Mouse (Mus musculus): ENCODE measurements around the gene Polr3b.

Gene Polr3b

DNA sequence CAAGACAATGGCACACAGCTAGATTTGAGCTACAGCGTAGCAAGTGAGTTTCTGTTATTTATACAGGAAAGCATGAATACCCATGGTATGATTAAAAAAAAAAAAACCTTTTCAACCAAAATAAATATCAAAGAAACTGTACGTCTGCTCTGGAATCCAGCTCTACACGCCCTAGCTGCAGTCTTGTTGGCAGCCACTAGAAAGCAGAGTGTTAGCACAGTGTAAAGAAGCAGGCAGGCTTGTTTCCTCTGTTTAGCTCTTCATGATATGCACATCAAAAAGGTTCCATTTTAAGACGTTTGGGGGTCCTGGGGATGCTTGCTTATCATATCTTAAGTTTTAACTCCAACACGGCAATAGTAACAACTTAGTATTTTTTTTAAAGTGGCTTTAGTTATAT, 89.8 kb downstream of the Polr3b start:
- DNase-seq, result no peak

DNA sequence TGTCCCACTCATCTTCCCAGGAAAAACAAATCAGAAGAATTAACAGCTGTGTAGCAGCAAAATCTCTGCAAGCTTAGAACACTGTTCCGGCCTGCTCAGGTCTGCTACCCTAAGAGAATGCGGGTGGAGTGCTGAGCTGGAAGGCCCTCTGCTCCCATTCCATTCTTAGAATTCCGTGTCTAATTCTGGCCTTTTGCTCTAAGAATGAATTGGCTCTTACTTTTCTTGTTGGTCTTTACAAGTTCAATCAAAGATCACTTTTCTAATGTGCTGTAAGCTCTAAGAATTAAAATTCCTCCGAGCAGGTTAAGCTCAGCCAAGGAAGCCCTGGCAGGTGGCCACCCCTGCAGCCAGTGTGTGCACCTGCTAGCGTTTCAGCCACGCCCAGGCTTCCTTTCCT, 90.4 kb downstream of the Polr3b start:
- peak; percentile 48 for DNase-seq

DNA sequence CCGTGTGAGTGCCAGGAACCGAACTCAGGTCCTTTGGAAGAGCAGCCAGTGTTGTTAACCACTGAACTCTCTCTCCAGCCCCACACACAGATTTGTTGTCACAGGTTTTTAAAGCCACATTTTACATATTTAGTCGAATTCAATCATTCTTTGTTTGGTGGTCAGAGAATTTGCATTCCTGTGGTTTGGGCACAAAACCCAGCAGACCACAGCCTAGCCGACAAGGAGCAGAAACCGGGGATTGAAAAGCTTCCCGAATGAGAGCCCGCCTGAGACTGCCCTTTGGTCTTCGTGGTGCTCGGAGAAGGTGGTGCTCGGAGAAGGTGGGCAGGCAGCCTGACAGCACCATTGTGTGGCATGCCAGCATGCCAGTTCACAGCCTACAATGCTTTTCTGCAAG, 91.0 kb downstream of the Polr3b start:
- DNase-seq, result no peak

DNA sequence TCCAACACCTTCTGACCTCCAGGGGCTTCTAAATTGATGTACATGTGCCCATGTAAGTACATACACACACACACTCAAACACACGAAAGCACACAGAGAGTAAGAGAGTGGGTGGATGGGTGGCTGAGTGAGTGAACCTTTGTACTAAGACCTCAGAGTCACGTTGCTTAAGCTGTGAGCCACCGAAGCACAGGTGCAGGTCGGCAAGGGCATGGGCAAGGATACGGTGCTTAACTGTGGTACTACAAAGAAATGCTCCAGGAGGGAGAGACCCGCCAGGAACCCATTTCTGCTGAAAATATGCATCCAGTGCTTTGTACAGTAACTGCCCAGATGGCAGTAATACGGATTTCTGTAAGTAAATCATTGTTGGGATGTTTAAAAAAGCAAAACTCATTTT, 93.5 kb downstream of the Polr3b start:
- no peak for DNase-seq

DNA sequence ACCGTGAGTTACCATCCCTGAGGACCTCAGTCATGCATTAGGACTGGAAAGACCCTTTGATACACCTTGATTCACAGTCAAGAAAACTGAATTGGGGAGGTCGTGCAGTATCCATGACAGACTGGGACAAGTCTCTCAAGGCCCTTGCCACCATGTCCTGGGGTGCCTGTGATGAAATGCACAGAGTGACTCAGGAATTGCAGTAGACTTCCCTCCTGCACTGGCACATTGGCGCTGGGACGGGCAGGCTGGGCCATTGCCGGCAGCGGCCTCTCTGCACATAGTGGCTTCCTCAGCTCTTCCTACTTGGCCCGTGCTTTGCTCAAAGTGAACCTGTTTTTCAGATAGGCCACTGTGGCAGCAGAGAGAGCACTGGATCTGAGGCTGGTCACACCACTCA, 94.5 kb downstream of the Polr3b start:
- no peak for DNase-seq

DNA sequence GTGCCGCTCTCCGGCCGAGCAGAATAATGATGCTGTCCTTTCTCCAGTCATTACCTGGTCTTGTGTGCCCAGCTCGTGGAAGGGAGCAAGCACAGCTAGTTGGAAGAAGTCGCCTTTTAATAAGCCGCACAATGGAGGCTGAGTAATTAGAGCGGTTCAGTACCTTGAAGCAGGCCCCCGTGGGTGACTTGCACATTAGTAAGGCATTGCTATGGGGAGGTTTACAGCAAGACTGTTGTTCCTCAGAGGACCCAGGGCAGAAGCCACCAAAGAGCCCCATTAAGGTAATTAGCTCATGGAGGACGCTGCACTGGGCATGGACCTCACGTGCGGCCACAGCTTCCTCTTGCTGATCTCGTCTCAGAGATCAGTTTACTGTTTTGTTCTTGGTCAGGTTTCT, 100.6 kb downstream of the Polr3b start:
- DNase-seq, result no peak

DNA sequence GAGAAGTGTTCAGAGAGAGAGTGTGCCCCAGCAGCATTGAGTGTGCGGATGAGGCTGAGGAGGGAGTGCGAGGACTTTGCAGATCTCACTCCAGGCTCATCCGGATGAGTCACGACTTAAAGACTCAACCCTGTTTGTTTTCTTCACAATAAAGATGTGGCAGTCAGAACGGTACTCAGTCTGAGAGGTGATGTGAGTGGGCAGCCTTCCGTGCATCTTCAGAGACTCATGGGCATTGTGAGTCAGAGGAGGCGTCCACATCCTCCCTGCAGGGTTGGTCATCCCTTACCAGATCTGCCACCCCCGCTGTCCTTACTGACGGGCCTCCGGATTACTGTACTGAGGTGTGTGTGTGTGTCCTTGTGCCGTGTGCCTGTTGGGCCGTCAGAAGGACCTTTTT, 104.9 kb downstream of the Polr3b start:
- no peak for DNase-seq

DNA sequence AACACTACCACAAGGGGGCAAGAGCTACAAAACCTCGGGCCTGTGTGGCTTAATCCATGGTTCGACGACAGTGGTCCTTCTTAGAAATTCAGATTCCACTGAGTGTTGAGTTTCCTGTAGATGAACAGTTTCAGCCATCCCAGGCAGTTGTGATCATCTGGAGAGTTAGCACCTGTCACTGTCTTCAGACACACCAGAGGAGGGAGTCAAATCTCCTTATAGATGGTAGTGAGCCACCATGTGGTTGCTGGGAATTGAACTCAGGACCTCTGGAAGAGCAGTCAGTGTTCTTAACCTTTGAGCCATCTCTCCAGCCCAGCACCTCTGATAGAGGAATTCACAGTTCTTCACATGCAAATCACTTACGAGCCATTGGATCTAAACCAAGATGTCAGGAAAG, 105.7 kb downstream of the Polr3b start:
- DNase-seq, result no peak

DNA sequence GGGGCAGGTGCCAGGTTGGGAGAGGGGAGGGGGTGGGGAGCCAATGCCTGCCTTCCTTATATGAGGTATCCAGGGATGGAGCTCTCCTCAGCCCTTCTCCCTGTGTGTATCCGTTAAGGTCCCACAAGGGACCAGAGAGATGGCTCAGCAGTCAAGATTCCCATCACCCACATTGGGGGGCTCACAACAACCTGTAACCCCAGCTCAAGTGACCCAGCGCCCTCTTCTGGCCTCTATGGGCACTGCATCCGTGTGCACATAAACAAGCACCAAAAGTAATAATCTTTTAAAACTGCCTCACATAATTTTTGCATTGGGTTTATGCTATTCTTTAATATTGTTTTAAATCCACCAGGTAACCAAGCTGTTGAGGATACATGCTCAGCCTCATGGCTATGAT, 108.0 kb downstream of the Polr3b start:
- no peak for DNase-seq

DNA sequence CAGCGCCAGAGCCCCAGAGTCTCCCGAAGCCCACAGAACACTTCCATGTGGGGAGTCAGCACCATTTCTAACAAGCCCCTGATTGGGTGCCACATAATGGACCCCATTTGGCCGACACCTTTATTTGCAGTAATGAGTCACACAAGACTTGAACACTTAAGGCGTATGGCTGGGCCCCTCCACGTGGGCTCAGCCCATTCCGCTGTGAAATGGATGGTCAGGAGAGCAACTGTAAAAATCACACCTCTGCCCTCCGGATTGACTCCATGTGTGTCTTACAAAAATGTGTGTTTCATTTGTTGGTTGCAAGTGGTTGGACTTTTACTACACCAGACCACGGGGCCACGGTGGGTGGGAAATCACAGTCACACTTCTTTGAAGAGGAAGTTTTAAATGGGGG, 108.9 kb downstream of the Polr3b start:
- DNase-seq, result no peak

DNA sequence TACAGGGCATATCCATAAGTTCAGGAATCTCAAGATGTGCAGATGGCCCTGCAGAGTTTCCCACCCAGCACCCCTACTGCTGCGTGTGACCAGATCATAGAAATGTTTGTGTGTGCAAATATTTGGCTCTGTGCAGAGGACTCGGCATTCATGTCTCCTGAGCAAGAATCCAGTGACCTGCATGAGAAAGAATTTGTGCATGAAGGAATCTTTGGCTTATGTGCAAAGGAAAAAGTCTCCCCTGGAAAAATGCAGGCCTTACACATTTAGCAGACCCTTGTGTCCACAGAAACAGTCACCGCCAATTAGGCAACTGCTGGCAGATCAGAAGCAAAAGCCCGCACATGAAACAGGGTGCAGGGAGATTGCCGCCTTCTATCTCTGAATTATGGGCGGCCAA, 111.4 kb downstream of the Polr3b start:
- DNase-seq, result no peak

DNA sequence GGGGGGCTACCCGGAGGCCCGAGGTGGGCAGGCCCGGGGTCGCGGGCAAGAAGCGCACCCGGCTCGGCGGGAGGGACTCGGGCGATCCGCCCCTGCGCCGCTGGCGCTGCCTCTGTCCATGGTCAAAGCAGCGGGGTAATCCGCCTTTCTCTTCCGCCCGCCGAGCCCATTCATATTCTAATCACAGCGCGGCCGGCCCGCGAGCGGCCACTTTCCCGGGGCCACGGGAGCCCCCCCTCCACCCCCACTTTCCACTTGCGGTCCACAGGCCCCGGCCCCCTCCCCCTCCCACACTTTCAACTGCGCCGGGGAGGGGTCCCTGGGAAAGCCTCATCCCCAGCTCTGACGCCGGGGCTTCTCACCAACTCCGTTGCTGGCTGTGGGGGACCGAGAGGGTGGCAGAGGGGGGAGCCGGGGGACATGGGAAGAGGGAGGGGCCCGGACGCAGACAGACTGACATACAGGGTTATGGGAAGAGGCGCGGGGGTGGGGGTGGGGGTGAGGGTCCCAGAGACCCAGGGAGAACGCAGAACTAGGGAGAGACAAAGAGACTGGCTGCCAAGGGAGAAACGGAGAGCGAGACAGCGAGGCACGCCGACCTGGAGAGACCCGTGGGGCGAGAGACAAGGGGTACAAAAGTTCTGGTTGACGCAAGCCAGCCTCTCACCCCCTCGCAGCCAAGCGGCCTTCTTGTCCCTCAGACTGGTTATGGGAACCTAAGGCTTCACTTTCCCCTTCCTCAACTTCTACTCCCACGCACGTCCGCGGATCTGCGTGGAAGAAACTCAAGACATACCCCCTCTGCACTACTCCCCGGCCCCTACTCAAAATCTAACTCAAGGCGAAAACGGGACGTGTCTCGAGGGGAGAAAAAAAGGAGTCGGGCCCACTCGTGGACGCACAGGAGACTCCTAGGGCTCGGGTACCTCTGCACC, 133.0 kb downstream of the Polr3b start:
- peak; percentile 45 for DNase-seq

DNA sequence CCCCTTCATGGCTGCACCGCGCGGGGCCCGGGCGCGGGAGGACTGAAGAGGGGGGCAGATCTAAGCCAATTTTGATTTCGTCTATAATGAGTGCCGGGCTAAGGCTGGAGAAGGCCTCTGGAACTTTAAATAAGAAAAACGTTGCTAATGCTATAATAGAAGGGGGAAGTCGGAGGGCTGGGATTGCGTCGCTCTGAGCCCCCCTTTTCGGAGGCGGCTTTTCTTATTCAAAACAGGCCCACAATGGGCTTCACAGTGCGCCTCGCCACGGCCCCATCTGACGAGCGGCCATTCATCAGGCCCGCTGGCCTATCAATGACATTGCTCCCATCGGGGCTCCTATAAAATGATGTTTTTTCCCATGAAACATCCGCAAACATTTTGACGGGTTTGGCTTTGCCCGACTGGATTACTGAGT, 133.7 kb downstream of the Polr3b start, which contains the start of gene Rfx4:
Gene Rfx4, plus strand, starts transcription at position 277 of the 418 bp plus-strand sequence.
- no peak for DNase-seq

DNA sequence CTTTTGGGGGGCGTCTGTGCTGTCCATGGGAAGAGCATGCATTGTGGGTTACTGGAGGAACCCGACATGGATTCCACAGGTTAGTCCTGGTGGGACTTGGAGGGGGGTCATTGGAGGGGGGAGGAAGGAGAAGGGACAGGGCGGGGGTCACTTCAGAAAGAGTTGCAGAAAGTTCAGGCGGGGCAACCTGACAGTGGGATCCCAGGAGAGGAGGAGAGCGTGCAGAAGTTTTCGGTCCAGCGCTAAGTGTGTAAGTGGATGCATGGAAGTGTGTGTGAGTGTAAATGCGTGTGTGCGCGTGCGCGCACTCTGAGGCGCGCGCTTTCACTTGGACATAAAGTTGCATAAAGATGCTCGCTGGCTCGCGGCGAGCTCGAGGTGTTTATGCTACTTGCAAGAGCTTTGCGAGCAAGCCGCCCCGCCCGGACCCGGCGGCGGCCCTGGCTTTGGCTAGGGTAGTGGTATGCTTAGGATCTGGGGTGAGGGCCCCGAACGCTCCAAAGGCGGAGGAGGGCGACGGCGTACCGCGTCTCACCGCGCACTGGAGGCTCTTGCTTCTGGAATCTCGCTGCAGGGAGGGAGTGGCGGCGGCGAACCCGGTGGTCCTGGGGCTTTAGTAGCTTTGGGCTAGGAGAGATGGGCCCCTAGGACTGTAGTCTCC, 134.5 kb downstream of the Polr3b start:
- DNase-seq, result peak; percentile 28

DNA sequence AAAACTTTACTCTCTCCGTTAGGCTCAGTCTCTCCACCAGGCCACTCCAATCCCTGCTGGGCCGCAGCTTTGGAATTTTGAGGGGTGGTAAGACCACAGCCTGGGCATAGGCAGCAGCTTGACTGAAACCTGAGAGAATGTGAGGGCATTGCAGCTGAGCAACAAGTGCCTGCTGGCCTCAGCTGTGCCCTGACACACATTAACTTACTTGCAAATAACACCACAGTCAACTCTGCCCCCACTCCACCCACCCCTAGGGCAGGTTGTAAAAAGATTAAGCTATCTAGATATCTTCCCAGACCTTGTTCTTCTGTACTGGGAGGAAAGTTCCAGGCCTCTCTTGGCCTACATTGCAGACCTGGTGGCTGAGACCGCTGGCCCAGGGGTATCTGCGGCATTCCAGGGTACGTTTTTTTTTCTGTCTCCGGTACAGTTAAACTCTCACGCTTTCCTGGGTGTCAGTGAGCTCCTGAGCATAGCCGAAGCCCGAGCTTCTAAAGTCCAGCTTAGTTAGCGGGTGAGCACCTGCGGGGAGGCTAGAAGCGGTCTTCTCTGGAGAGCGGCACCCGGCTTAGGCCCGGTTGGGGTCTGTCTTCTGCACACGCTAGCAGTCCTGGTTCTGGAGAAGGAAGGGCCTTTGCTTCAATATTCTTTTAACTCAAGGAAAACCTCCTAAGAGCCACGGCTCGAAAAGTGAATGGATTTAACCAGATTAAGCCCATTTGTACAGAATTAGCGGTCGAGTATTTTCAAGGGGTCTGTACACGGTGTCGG, 135.5 kb downstream of the Polr3b start:
- DNase-seq, result peak; percentile 45

DNA sequence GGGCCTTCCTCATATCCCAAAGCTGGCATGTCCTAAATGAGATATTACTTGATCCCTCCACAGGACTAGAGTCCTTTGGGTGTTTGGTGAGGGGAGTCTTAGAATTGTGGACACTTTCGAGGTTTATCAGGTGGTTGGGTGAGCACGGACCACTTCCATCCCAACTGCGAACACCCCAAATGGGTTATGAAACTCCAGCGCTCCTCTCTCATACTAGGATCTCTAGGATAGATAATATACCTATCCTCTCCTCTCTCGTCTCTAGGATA, 136.0 kb downstream of the Polr3b start:
- DNase-seq, result no peak

DNA sequence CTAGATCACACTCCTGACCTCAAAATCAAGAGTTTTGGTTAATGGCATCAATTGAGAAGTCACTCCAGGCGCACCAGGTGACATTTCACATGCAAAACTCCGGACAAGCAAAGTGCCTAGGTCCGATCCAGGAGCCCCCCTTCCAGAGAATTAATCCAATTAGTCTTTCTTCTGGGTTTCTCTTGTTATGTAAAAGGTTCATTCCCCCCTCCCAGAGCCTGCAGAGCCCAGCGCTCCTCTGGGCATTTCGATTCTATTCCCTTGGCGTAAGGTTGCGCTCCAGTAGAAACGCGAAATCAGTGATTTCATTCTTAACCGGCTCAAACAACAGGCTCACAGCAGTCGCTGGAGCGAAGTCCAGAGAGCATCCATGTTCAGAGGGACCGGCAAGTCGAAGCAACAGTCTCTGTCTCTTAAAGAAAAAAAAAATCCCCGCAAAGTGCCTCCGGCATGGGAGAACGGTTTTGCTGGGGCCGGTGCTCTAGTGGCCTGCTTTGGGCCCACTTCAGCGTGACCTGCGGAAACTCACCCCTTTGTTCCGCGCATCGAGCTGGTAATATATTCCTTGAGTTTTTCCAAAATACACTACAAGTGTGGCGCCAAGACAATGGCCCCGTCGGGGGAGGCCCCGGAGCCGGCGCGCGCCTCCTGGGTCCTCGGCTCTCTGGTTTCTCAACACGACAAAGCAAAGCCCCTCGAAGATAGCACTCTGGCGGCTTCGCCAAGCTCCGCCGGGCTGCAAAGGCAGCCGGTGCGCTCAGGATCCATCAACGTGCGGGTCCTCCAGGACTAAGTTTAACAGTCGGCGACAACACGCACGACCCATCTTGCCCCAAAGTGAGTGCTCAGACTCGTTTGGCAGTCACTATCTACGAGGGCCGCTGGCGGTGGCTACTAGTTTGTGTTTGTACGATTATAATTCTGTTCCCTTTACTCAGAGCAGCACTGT, 136.7 kb downstream of the Polr3b start:
- no peak for DNase-seq

DNA sequence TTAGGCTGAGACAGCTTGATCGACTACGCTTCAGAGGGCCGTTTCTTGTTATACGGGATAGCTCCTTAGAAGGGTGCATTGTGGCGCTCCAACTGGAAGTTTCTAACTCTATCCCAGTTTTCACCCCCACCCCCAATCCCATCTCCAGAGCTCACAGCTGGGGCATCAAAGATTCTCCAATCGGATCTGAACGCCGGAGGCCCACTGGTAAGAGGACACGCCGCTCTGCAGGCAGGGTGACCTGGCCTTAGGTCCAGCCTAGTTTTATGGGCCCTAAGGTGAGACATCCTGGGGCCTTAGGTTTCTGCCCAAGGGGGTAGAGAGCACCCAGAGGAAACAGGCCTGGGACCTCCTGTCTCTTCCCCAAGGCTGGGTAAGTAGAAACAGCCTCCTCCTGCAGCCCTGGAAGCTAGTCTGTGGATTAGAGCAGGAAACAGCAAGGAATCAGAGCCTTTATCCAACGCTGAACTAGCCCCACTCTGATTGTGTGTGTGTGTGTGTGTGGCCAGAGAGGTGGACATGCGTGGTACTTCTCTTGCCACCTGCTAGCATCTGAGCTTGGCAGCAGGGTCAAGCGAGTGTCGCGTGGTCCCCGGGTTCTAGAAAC, 137.5 kb downstream of the Polr3b start:
- DNase-seq, result no peak

DNA sequence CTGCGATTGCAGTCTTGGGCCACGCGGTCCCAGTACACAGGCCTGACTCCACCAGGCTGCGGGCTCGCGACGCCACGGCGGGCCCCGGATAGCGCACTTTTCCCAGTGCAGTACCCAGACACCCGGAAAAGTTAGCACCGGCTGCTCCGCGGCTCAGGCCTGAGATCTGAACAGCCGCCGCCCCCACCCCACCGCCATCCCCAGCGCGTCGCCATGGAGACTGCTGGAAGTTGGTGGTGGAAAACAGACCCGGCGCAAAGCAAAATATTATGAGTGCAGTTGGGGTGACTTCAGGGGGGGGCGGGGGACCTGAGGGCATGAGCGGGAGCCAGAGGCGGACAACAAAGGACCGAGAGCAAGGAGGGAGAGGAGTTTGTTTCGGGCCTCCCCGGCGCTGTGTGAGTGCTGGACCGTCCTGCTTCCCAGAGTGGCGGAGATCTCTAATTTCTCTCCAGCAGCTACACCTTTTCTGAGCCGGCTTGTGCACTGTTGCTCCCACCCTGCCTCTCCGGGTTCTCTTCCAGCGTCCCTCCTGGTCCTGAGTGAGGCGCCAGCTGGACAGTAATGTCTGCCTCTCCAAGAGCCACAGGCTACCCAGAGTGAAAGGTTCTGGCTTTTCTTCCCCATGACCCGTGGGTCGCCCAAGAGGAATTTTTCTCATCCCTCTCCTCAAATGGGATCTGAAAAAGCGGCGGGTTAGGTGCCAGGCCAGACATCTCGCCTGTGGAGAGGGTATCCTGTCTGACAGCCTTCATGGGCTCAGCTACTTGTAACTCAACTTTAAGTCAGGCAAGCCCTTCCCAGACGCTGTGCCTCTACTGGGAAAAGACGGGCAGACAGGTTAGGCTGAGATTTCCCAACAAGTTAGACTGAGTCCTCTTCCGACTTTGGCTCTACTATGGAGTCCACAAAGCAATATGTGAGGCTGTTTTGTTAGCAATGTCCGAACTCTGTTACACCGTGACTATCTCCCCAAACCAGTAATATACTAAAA, 138.3 kb downstream of the Polr3b start:
- DNase-seq, result no peak

DNA sequence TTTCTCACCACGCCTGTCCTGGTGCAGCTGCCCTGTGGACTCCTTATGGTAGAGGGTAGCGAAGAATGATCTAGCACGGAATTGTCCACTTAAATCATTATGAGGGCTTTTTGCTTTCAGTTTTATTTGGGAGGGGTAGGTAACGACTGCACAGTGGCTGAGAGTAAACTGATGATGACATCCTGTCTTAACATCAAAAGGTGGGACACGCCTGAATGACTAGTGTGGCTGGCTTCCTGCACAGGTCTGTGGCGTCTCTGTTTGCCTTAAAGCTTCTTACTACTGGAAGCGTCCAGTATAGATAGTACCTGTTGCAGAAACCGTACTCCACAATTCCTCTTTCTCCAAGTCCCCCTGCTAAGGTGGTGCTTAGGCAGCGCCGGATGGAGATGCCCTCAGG, 146.7 kb downstream of the Polr3b start:
- DNase-seq, result no peak

All from kidney, postnatal 14 days (tissue).